Mouse (Mus musculus): ENCODE results near the gene Nsun4.

Nsun4 gene

DNA sequence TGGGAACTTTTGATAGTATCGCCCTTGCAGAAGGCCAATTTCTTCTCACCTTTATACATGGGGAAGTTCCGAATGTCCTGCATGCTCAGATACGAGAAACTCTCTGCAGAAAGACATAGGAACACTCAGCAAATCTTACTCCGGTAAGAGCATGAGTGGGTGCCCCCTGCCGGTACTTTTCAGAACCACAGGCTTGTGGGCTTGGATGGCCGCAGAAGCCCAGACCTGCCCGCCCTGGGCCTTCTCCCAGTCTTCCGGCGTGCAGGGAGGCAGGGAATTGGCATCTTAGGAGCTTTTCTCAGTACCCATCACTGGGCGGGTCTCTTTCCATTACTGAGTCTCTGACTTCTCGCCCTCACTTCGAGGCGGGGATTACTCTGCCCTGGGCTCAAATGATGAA is 69.6 kb downstream of the Nsun4 start:
- in situ Hi-C loops (cut with MseI, MboI), result loop anchor here (5.0 kb wide), 2 partner anchors 37 to 82 kb away; no protein-coding TSS in a partner anchor

Data from mouse trophoblast stem cell (cell line).